ENCODE assay signal across 12 mouse cellular contexts in the genomic region with DNA sequence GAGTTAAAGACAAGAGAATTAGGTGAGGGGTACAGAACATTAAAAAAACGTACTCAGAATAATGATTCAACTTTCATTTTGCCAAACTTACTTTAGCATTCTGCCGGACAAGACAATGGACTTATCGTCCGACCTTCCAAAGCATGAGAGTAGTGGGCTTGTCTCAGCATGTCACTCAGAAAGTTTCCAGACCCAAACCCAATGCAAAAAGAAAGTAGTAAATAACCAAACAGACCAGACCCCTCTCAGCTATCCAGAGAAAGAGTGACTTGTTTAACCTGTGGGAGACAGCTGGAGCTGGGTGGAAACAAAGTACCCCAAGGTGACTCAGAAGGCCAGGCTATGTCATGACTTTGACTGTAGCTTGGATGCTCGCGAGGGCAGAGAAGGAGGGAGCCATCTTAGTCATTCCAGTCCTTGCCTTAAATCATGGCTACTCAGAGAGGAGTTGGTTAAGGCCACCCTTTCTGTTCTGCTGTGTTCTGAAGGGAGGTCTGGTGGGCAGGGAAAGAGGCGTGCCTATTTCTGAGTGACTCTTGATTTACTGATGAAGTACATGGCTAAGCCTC. TPM values are rescaled to one million over a fixed set of nuclear protein-coding genes. Genes with fewer than 3 reads are reported as not detected.
DNase-seq lines count a peak whose midpoint lies in the region; ATAC-seq and TF ChIP-seq lines count a peak whose summit lies in the region.
"Had no signal": no experiment of that assay in that cellular context is flagged by ENCODE, and none has a peak within 500 bp of the region (broad histone marks: within the 10 kb centered on the region; RNA-seq: fewer than 3 reads in every experiment).

No protein-coding gene starts in this region.

- H3K27ac ChIP-seq in heart, embryonic 12.5 days (ENCODE audit: poor library complexity, severe bottlenecking): no peak overlapping the region
- H3K27ac ChIP-seq in testis, adult 2 months (ENCODE audit: control insufficient read depth, insufficient read depth, low read depth, low read length): peak overlapping the region; percentile 3; the same call in 1 of the 2 replicates
- peak overlapping the region; percentile 96 for H3K27ac ChIP-seq in liver, embryonic 12.5 days
- H3K27ac ChIP-seq: kidney, embryonic 15.5 days had no signal

- intact Hi-C loops in heart, postnatal 36 days (cut with DNase I): no loop called here

- H3K4me2 ChIP-seq in heart, embryonic 12.5 days: peak overlapping the region; percentile 37
- H3K4me2 ChIP-seq in liver, embryonic 12.5 days: peak overlapping the region; percentile 95

- no peak overlapping the region for H3K4me3 ChIP-seq in heart, embryonic 12.5 days
- H3K4me3 ChIP-seq in testis, adult 2 months (ENCODE audit: control insufficient read depth, low read depth, low read length): no peak overlapping the region
- peak overlapping the region; percentile 83 for H3K4me3 ChIP-seq in liver, embryonic 12.5 days

- H3K9me3 ChIP-seq in heart, embryonic 12.5 days (replicated peaks): no peaks in the 10 kb centered on the region; the same call in 1 of the 2 replicates
- no peaks in the 10 kb centered on the region; the same call in 1 of the 2 replicates for H3K9me3 ChIP-seq in liver, embryonic 12.5 days (replicated peaks)
- H3K9me3 ChIP-seq: kidney, embryonic 15.5 days had no signal

- no peak overlapping the region for H3K9ac ChIP-seq in heart, embryonic 12.5 days
- H3K9ac ChIP-seq in liver, embryonic 12.5 days: peak overlapping the region; percentile 89
- H3K9ac ChIP-seq: kidney, embryonic 15.5 days had no signal

- peaks cover 17% of the 10 kb centered on the region for H3K36me3 ChIP-seq in heart, embryonic 12.5 days
- no peaks in the 10 kb centered on the region for H3K36me3 ChIP-seq in testis, adult 2 months (ENCODE audit: control insufficient read depth, insufficient read depth, low read length)
- peaks cover 28% of the 10 kb centered on the region for H3K36me3 ChIP-seq in liver, embryonic 12.5 days

- ATAC-seq in heart, embryonic 12.5 days (ENCODE audit: insufficient number of reproducible peaks, low FRiP score): no peak
- ATAC-seq in liver, embryonic 12.5 days: no peak
- no peak for ATAC-seq in granulocyte monocyte progenitor cell, adult 5-6 weeks (replicated peaks; ENCODE audit: poor library complexity, severe bottlenecking)
- ATAC-seq in inflammation-experienced regulatory T-cells, adult 6 months: no peak

- no peak for DNase-seq in heart, postnatal 36 days
- DNase-seq in testis, postnatal 14 days (ENCODE audit: low spot score): no peak
- DNase-seq in ovary, postnatal 10 days (ENCODE audit: low spot score): no peak
- DNase-seq: cerebellum, postnatal 10 days; gastrocnemius, postnatal 10 days; lung, postnatal 4 days had no signal

- H3K4me1 ChIP-seq in heart, embryonic 12.5 days (replicated peaks): peaks cover 9% of the 10 kb centered on the region
- peaks cover 14% of the 10 kb centered on the region for H3K4me1 ChIP-seq in testis, adult 2 months (ENCODE audit: control insufficient read depth, insufficient read depth, low read length)
- peaks cover 73% of the 10 kb centered on the region for H3K4me1 ChIP-seq in liver, embryonic 12.5 days

- WGBS in heart, embryonic 12.5 days: 84% methylated on average over 7 of the region's 7 CpGs
- WGBS in liver, embryonic 12.5 days (ENCODE audit: insufficient replicate concordance): 83% methylated on average over 7 of the region's 7 CpGs

- TF ChIP-seq POLR2A in testis, adult 2 months (IDR thresholded peaks at IDR 0.05; ENCODE audit: control insufficient read depth, low read depth, low read length): no peak

- no peak for TF ChIP-seq CTCF in testis, adult 2 months (IDR thresholded peaks at IDR 0.05; ENCODE audit: control insufficient read depth, insufficient read depth, insufficient replicate concordance, low read depth, low read length)

- H3K27me3 ChIP-seq in heart, embryonic 12.5 days (replicated peaks): no peaks in the 10 kb centered on the region
- H3K27me3 ChIP-seq in testis, adult 2 months (ENCODE audit: control insufficient read depth, insufficient read depth, low read length): no peaks in the 10 kb centered on the region
- no peaks in the 10 kb centered on the region for H3K27me3 ChIP-seq in liver, embryonic 12.5 days (replicated peaks)
- H3K27me3 ChIP-seq: kidney, embryonic 15.5 days had no signal

RNA-seq across cellular contexts. Expression of gene Agpat4, which starts 2.8 kb away (rescaled TPM):
- polyA plus RNA-seq in heart, embryonic 12.5 days (2016; fragmentation: Nextera tagmentation; extraction: Ambion mirVana): 20.3 and 21.1 TPM in 2 replicates
- 1 to 10 TPM; 3.8 to 5.1 TPM for total RNA-seq in heart, postnatal 36 days (2021)
- polyA plus RNA-seq in testis, adult 2 months (2012; rRNA removed): 10.8 and 18.4 TPM in 2 replicates
- polyA plus RNA-seq in liver, embryonic 12.5 days (2016; fragmentation: Nextera tagmentation; extraction: Ambion mirVana): 31.6 and 35.2 TPM in 2 replicates
- 1.5 and 4.9 TPM in 2 replicates for total RNA-seq in granulocyte monocyte progenitor cell, adult 5-6 weeks (2014; fragmentation: Nextera tagmentation)
- total RNA-seq in granulocyte monocyte progenitor cell, adult 5-6 weeks (2017): 0.46 and 1.0 TPM in 2 replicates
- 10 to 100 TPM; 10.6 to 35.9 (median 14.9) TPM for polyA plus RNA-seq in inflammation-experienced regulatory T-cells, adult 6 months (2017; shearing (Covaris generic))
